Mouse (Mus musculus) midbrain, postnatal 0 days (tissue): ENCODE data around the gene Txk. TPM values are rescaled to one million over a fixed set of nuclear protein-coding genes. Genes with fewer than 3 reads are reported as not detected.
A peak's percentile ranks its signal among the peaks of the same experiment; 100 is the strongest.

ENCODE experiments used
- ATAC-seq: fragments of 200-750 bp; cut with Nextera tagmentation; 2 replicates; pipeline ENCODE4 v1.8.0; 2017; ENCODE audit warnings: moderate number of reproducible peaks, mild to moderate bottlenecking, moderate TSS enrichment, moderate library complexity; ENCODE audit not compliant: low FRiP score
- DNase-seq: peaks from one replicate; pipeline ENCODE4 v3.0.0-alpha.2; 2015; ENCODE audit warnings: low spot score
- H3K27ac ChIP-seq: fragments of 300-500 bp; sonication (generic); 2 replicates; pipeline ENCODE4 v1.5.1; 2014; ENCODE audit warnings: low read depth, mild to moderate bottlenecking, low read length, mixed read lengths
- H3K27me3 ChIP-seq: fragments of 300-500 bp; sonication (generic); 2 replicates; pipeline ENCODE4 v1.6.1; 2014; ENCODE audit warnings: low read length, control low read depth, mixed read lengths; ENCODE audit not compliant: insufficient read depth
- H3K36me3 ChIP-seq: fragments of 300-500 bp; sonication (generic); 2 replicates; pipeline ENCODE4 v1.6.1; 2014; ENCODE audit warnings: low read length, control low read depth, mixed read lengths; ENCODE audit not compliant: insufficient read depth
- H3K4me1 ChIP-seq: fragments of 300-500 bp; sonication (generic); 2 replicates; pipeline ENCODE4 v1.6.1; 2014; ENCODE audit warnings: mild to moderate bottlenecking, control low read depth, antibody characterized with exemption, low read length, mixed read lengths; ENCODE audit not compliant: insufficient read depth
- H3K4me2 ChIP-seq: fragments of 300-500 bp; sonication (generic); 2 replicates; pipeline ENCODE4 v1.6.1; 2014; ENCODE audit warnings: low read depth, mild to moderate bottlenecking, low read length, mixed read lengths; ENCODE audit not compliant: poor library complexity, severe bottlenecking
- H3K4me3 ChIP-seq: fragments of 300-500 bp; sonication (generic); 2 replicates; pipeline ENCODE4 v1.5.1; 2014; ENCODE audit warnings: low read depth, mild to moderate bottlenecking, low read length, moderate library complexity
- H3K9ac ChIP-seq: fragments of 300-500 bp; sonication (generic); replicated peaks from 2 replicates; pipeline ENCODE4 v1.6.1; 2014; ENCODE audit warnings: mild to moderate bottlenecking, low read length, moderate library complexity, mixed read lengths; ENCODE audit not compliant: poor library complexity, severe bottlenecking
- H3K9me3 ChIP-seq: fragments of 300-500 bp; sonication (generic); 2 replicates; pipeline ENCODE4 v1.6.1; 2016; ENCODE audit warnings: low read length, control low read depth
- CTCF ChIP-seq: IDR thresholded peaks from 2 replicates; pipeline ENCODE4 v1.5.1; 2016; ENCODE audit warnings: antibody characterized with exemption, mild to moderate bottlenecking
- WGBS: fragments of 180-500 bp; shearing (Covaris S2); extraction: QIAGEN DNeasy Blood & Tissue Kit; methylation state at CpG from one replicate; pipeline ENCODE4 v1.1.7; 2014; 5-methylcytosine and 5-hydroxymethylcytosine counted together
- polyA plus RNA-seq: library from polyadenylated mRNA; unstranded; fragments of >200 nt; fragmentation: Nextera tagmentation; extraction: Ambion mirVana; gene quantifications from 2 replicates; pipeline ENCODE4 v1.2.1, GENCODE M21; 2015
- total RNA-seq: library from RNA; depleted of rRNA; stranded (reverse); fragments of >200 nt; gene quantifications from 2 replicates; pipeline ENCODE4 v1.2.3, GENCODE M21; 2014

Txk gene
- total and polyA plus RNA-seq, 2 experiments from 2014 or later, result 0.05 to 0.14 TPM

- Histone ChIP-seq H3K9ac (no peak overlapping the region), H3K4me3 (no peak overlapping the region), H3K4me1 (no peaks in the 10 kb centered on the region), H3K9me3 (no peaks in the 10 kb centered on the region), H3K36me3 (no peaks in the 10 kb centered on the region), H3K4me2 (no peak overlapping the region), H3K27ac (no peak overlapping the region), H3K27me3 (no peaks in the 10 kb centered on the region)
- WGBS, result 77% methylated on average over 13 of the region's 13 CpGs
- ATAC-seq (no peak; the same call in 1 of the 2 replicates), DNase-seq (peak; percentile 55)
- peak; percentile 79 for TF ChIP-seq CTCF
These were observed 6.6 kb upstream of the Txk start for GRCm38 (mm10) chr5:72758925-72759924.

GRCm38 (mm10) chr5:72757155-72757773 is 4.7 kb upstream of the Txk start:
- ATAC-seq (0 out of 2 replicates have a peak, but pooled peaks have one; percentile 14), DNase-seq (peak; percentile 57)
- 69% methylated on average over 18 of the region's 18 CpGs for WGBS
- no peak overlapping the region for H3K4me3 ChIP-seq
- H3K9me3 ChIP-seq, result no peaks in the 10 kb centered on the region
- TF ChIP-seq CTCF, result no peak
- H3K36me3 ChIP-seq, result no peaks in the 10 kb centered on the region
- H3K27me3 ChIP-seq, result no peaks in the 10 kb centered on the region
- H3K4me2 ChIP-seq, result no peak overlapping the region
- no peaks in the 10 kb centered on the region for H3K4me1 ChIP-seq
- no peak overlapping the region for H3K27ac ChIP-seq
- H3K9ac ChIP-seq, result no peak overlapping the region

DNA sequence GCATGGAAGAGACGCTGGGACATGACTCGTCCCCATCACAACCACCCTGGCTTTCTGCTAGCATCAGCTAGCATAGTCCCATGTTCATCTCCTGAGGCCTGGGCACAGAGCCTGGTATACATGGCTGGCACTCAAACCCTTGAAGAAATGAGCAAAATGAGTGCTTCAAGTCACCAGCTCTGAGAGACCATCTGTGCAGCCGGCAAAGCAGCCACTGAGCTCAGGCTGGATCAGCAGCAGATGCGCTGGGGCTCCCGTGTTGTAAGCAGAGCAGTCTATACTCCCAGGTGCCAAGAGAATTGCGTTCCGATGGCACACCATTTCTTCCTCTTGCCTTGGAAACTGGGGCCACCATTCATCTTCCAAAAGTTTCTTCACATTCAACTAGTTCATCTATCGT is 3.4 kb upstream of the Txk start:
- TF ChIP-seq CTCF, result no peak
- Histone ChIP-seq H3K9ac (no peak overlapping the region), H3K4me2 (no peak overlapping the region), H3K4me1 (no peaks in the 10 kb centered on the region), H3K9me3 (no peaks in the 10 kb centered on the region), H3K4me3 (no peak overlapping the region), H3K36me3 (no peaks in the 10 kb centered on the region), H3K27ac (no peak overlapping the region), H3K27me3 (no peaks in the 10 kb centered on the region)
- WGBS, result 85% methylated on average over 8 of the region's 8 CpGs
- DNase-seq (peak; percentile 24), ATAC-seq (no peak)

DNA sequence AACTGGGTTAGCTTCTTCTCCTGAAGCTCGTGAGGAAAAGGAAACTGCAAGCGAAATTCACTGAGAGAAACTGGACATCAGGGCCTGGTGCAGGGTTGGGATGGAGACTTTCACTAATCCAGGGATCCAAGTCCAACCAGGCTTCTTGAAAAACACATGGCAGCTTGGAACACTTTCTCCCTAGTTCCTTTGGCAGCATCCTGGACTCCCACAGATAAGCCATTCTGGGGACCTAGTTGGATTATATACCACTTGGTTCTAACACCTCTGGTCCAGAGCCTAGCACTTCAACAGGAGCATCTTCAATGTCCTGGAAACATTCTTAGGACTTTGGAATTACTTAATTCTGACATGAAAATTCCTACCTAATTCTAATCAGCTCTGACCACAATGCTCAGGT is 2.5 kb upstream of the Txk start:
- no peaks in the 10 kb centered on the region for H3K36me3 ChIP-seq
- no peaks in the 10 kb centered on the region for H3K4me1 ChIP-seq
- H3K9me3 ChIP-seq, result no peaks in the 10 kb centered on the region
- no peaks in the 10 kb centered on the region for H3K27me3 ChIP-seq
- no peak overlapping the region for H3K4me3 ChIP-seq
- H3K27ac ChIP-seq, result no peak overlapping the region
- TF ChIP-seq CTCF, result no peak
- H3K9ac ChIP-seq, result no peak overlapping the region
- H3K4me2 ChIP-seq, result no peak overlapping the region
- DNase-seq, result no peak
- 91% methylated on average over 2 of the region's 2 CpGs for WGBS
- no peak for ATAC-seq

DNA sequence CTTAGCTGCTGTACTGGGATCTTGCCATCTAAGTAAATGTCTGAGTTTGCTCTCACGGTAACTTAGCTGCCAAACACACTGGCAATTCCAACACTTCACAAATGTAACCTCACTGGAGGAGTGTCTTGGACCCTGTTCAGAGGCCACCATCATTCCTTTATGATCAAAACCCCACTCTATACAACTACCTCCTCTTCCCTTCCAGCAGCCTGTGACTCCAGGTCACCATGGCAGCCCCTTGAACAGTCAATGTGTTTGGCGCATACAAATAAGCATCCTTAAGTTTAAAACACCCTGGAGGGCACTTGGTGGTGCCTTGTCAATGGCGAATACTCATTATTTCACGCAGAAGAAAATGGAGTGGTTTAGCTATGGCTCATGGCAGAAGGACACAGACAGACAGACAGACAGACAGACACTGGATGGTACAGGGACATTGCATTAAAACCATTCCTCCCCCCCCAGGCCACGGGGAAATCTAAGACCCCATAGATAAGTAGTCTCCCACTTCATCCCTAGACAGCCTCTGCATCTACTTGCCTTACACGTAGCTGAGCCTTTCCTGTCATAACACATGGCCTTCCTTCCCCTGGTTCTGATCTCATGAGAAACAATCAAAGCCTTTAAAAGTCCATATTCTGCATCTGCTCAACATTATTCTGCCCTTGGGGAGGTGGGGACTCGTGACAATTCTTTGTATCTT is 1.4 kb downstream of the Txk start:
- 73% methylated on average over 7 of the region's 7 CpGs for WGBS
- DNase-seq (peak; percentile 66), ATAC-seq (peak; percentile 76; the same call in 1 of the 2 replicates)
- no peak overlapping the region for H3K4me2 ChIP-seq
- no peaks in the 10 kb centered on the region for H3K9me3 ChIP-seq
- no peaks in the 10 kb centered on the region for H3K36me3 ChIP-seq
- no peak for TF ChIP-seq CTCF
- no peak overlapping the region for H3K4me3 ChIP-seq
- no peak overlapping the region for H3K27ac ChIP-seq
- H3K27me3 ChIP-seq, result no peaks in the 10 kb centered on the region
- no peak overlapping the region for H3K9ac ChIP-seq
- H3K4me1 ChIP-seq, result no peaks in the 10 kb centered on the region
